Comparison of ENCODE assay signal across 1 mouse cellular context in the genomic region with DNA sequence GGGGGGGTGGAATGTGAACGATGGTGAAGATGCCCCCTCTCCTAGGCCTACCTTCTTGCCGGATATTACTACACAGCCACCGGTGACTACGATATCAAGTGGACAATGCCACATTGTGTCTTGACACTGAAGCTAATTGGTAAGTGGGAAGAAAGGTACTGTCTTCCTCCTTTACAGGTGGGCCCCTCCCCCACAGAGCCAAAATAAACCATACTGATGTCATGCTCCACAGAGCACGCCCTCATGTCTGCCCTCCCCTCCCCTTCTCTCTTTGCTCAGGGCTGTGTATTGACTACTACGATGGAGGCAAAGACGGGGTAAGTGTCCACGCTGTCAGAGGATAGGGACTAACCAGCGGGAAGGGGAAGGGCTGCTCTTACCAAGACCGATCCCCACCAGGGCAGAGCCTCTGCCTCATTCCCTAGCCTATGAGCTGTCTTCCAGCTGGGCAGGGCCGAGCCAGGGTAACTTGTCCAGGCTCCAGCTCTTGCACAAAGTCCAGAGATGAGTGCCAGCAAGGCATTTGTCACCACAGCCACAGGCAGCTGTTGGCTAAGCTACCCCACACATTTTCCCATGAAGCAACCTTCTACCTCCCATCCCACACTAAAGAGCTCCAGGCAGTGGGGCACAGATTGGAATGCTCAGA.
TF ChIP-seq lines count a peak whose summit lies in the region.

No protein-coding gene starts in this region.

TF ChIP-seq in CH12.LX, 34 proteins besides CTCF, POLR2A, EP300 and RAD21:
- TF ChIP-seq CHD1 (IDR thresholded peaks at IDR 0.05; ENCODE audit: low read depth, low read length) (no peak), E2F4 (IDR thresholded peaks at IDR 0.05; ENCODE audit: insufficient replicate concordance, low read depth, low read length) (no peak), MAZ (IDR thresholded peaks at IDR 0.05; ENCODE audit: low read depth, low read length) (no peak), MEF2A (IDR thresholded peaks at IDR 0.05; ENCODE audit: borderline replicate concordance, low read depth, low read length) (no peak), KAT2A (IDR thresholded peaks at IDR 0.05; ENCODE audit: insufficient replicate concordance, low read length) (no peak), USF2 (conservative IDR thresholded peaks at IDR 0.05; ENCODE audit: low read depth, low read length) (no peak), GABPA (IDR thresholded peaks at IDR 0.05; ENCODE audit: insufficient replicate concordance, low read depth, low read length) (no peak), BHLHE40 (IDR thresholded peaks at IDR 0.05; ENCODE audit: low read depth, low read length) (no peak), JUN (IDR thresholded peaks at IDR 0.05; ENCODE audit: insufficient read depth, low read depth, low read length) (no peak), PAX5 (IDR thresholded peaks at IDR 0.05; ENCODE audit: low read length) (no peak), ZKSCAN1 (IDR thresholded peaks at IDR 0.05; ENCODE audit: borderline replicate concordance, low read depth, low read length) (no peak), ZNF384 (IDR thresholded peaks at IDR 0.05; ENCODE audit: low read depth, low read length) (no peak), SIN3A (IDR thresholded peaks at IDR 0.05; ENCODE audit: low read length) (no peak), MAX (IDR thresholded peaks at IDR 0.05; ENCODE audit: low read length) (no peak), MXI1 (IDR thresholded peaks at IDR 0.05; ENCODE audit: low read depth, low read length) (no peak)
TF ChIP-seq in CH12.LX: peak in this region for 0.
